Mouse (Mus musculus) megakaryocyte, embryonic 14.5 days (primary cell): ENCODE results near the gene Sap30l. TPM values are rescaled to one million over a fixed set of nuclear protein-coding genes. Genes with fewer than 3 reads are reported as not detected.

Source experiments
- H3K27me3 ChIP-seq: replicated peaks from 2 replicates; pipeline ENCODE3; 2012; ENCODE audit warnings: inconsistent platforms
- H3K36me3 ChIP-seq: replicated peaks from 2 replicates; pipeline ENCODE3; 2012; ENCODE audit warnings: low read length, inconsistent platforms, mixed read lengths
- H3K4me1 ChIP-seq: 2 replicates; pipeline ENCODE4 v1.6.1; 2012; ENCODE audit warnings: inconsistent platforms
- H3K4me3 ChIP-seq: replicated peaks from 2 replicates; pipeline ENCODE3; 2012; ENCODE audit warnings: moderate library complexity, mild to moderate bottlenecking, inconsistent platforms
- H3K9me3 ChIP-seq: 2 replicates; pipeline ENCODE4 v1.6.1; 2012; ENCODE audit warnings: inconsistent platforms
- FLI1 ChIP-seq: IDR thresholded peaks from 2 replicates; pipeline ENCODE4 v1.6.1; 2012; ENCODE audit warnings: low read length, inconsistent platforms, mixed read lengths
- GATA1 ChIP-seq: IDR thresholded peaks from 3 replicates; pipeline ENCODE4 v1.6.1; 2012; ENCODE audit warnings: mixed read lengths, low read length, inconsistent platforms, borderline replicate concordance
- polyA plus RNA-seq: library from polyadenylated mRNA; stranded (reverse); fragments of >175 nt; gene quantifications from 2 replicates; pipeline ENCODE4 v1.2.3, GENCODE M21; 2012; ENCODE audit warnings: low replicate concordance; ENCODE audit not compliant: insufficient read depth

Sap30l gene
- polyA plus RNA-seq, 1 experiment: 87.1 TPM

- H3K4me3 ChIP-seq: no peak overlapping the region
- TF ChIP-seq GATA1 (no peak), FLI1 (no peak)
Measured at GRCm38 (mm10) chr11:57857709-57858108, 56.3 kb downstream of the Sap30l start.

More at GRCm38 (mm10) chr11:57857709-57858108, 56.3 kb downstream of the Sap30l start:
- Histone ChIP-seq H3K4me1 (no peaks in the 10 kb centered on the region), H3K9me3 (no peaks in the 10 kb centered on the region), H3K36me3 (no peaks in the 10 kb centered on the region), H3K27me3 (peaks cover 46% of the 10 kb centered on the region)

Other genes with a start within 250 kb of the Sap30l start
- 0.74 and 2.0 TPM in 2 replicates for gene Galnt10, start 156.2 kb upstream of the Sap30l start, polyA plus RNA-seq
- gene Hand1, start 31.2 kb downstream of the Sap30l start, polyA plus RNA-seq: not detected in 2 replicates
- gene Larp1, start 207.4 kb downstream of the Sap30l start, polyA plus RNA-seq: 25.9 and 62.2 TPM in 2 replicates